Mouse (Mus musculus): ENCODE measurements around the gene Iqub. TPM values are rescaled to one million over a fixed set of nuclear protein-coding genes. Genes with fewer than 3 reads are reported as not detected.

Gene Iqub
- total RNA-seq, 2 experiments from 2014 or later = 1.7 to 2.0 TPM

DNA sequence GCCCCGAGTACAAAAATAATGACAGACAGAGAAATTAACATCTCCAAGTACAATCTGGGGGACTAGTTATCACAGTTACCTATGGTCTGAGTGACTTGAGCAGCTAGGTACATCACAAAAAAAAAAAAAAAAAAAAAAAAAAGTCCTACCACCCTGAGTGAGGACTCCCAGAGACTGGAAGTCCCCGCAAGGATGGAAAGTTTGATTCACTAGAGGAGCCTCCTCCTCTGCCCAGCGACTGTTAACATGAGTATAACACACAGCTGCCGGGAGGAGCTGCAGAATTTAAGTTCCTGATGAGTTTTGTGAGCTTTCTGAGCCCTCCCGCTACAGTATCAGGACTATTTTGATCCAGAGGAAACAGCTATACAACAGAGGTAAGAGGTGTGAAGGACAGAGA is 28.3 kb downstream of the Iqub start:
- no peak for DNase-seq (ENCODE audit: extremely low spot score in 1 of 2, low spot score in 1 of 2)

DNA sequence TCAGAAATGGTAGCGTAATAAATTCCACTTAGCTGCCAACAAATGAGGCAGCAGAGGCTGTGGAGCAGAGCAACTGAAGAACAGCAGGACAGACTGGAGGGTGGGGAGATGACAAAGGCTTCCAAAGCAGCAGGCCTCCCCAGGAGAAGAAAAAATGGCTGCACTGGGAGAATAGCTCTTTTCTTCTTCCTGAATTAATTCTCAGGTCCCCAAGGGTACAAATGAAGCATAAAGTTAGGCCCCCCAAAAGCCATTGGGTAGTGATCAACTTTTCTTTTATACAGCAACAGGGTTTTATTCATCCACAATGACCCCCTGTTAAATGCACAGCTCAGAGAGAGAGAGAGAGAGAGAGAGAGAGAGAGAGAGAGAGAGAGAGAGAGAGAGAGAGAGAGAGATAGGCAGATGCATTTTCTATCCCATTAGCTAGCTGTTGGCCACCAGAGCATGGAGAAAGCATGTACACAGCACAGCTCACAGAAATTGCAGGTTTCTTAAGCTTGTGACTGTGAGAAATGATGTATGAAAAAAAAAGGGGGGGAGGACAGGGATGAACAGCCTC is 44.2 kb downstream of the Iqub start:
- no peak for DNase-seq (ENCODE audit: extremely low spot score in 1 of 2, low spot score in 1 of 2)

DNA sequence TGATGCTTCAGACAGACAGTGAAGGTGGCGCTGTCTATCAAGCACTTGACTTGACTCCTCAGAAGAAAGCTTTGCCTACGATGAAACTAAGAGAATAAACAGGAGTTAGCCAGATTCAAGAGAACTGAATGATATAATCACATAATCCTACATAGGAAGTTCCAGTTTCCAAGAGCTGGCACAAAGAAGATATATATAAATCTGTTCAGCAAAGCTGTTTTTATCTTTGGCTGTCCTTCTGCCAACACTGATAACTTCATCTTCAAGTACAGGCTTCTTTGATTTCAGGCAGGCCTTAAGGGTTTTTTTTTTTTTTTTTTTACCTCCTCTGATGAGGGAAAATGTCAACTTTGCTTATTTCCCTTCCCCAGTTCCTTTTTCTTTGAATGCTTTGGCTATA is 44.7 kb downstream of the Iqub start:
- DNase-seq (ENCODE audit: extremely low spot score in 1 of 2, low spot score in 1 of 2) = no peak

DNA sequence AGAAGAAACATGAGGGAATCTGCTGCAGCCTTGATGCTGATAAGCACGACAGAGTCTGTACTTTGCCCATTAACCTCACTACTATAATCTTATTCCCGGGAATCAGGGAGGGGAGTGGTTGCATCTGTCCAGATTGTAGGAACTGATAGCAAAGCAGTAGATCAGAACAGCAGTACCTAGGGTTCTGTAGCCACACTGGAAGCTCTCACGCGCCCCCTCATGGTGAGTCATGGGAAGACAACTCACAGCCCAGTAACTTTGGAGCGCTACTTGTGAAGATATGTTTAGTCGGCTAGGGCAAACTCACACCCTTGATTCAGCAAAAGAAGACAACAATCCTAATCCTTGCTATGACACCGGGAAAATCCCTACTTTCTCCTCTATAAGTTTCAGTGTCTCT is 58.8 kb downstream of the Iqub start:
- DNase-seq (ENCODE audit: extremely low spot score in 1 of 2, low spot score in 1 of 2) = peak; percentile 70 to 91

DNA sequence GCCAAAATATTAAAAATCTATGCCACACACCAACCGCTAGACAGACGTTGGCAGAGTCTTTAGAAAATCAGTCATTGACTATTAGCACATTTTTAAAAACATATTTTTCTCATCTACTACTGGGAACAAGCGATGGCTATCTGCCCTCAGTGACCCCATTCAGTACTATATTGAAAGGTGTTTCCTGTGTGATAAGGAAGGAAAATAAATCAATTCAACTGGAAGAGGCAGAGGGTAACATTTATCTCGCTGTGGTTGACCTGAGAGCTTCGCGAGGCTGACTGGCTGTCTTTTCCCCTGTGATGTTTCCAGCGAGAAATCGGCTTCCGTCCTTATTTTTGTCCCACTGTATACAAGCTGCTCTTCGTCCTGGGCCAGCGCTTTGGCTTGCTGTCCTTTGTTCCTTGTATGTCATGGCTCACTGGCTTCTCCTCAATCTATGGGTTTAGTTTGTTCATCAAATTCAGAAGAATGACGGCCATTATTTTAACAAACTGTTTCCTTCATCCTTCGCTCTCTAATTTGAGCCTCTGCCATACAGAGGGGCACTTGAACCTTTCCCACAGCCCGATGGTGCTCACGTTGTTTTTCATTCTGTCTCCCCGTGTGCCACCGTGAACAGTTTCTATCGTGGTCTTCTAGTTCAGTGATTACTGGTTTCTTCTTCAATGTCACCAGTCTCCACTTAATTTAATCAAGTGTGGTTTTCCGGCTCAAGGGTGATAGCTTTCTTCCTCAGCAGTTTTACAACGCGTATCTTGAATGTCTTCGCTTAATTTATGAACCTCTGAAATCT is 63.6 kb downstream of the Iqub start:
- no peak for DNase-seq (ENCODE audit: extremely low spot score in 1 of 2, low spot score in 1 of 2)

DNA sequence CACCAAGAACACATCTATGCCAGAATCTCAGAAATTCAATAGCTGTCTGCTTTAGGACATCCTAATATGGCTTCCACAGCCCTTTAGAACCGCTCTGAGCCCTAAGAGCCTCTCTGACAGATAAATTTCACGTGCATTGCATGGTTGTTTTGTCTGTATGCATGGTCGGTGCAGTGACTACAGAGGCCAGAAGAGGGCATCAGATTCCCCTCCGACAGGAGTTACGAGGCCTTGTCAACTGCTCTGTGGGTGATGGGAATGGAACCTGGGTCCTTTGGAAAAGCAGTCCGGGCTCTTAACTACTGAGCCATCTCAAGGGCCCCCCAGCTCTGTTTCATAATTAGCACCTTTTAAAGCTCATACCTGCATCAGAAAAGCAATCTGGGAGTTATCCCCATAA is 64.6 kb downstream of the Iqub start:
- no peak for DNase-seq (ENCODE audit: extremely low spot score in 1 of 2, low spot score in 1 of 2)

DNA sequence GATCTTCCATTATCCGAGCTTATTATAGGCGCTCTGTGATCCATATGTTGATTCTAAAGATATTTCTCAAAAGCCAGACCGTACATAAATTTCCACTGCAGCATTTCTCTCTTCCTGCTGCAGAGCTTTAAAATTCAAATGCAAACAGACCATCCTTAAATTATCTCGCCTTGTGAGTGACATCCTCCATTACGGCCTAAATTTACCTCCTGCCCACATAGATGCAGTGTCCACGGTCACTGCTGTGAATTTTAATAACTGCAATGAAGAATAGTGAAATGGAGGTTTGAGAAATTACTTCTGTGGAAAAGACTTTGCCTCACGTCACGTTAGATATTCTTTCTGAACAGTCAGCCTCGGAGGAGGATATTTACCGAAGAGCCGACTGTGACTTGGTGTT is 98.8 kb downstream of the Iqub start:
- DNase-seq (ENCODE audit: extremely low spot score in 1 of 2, low spot score in 1 of 2) = no peak

DNA sequence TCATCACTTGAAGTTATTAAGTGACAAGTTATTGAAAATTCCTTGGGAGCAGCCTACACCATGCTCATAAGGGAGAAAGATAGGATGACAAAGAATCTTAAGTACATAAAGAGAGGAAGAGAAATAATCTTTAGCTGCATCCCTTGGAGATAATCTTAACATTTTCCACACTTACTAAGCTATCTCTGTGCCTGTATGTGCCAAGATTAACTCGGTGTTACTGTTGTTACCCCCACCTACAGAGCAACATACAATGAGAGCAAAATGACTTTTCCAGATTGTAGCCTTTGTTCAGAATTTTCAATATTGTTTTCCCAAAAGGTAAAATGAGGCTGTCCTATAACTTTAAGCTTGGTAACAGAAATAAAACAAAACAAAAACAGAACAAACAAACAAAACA is 99.4 kb downstream of the Iqub start:
- no peak for DNase-seq (ENCODE audit: extremely low spot score in 1 of 2, low spot score in 1 of 2)

DNA sequence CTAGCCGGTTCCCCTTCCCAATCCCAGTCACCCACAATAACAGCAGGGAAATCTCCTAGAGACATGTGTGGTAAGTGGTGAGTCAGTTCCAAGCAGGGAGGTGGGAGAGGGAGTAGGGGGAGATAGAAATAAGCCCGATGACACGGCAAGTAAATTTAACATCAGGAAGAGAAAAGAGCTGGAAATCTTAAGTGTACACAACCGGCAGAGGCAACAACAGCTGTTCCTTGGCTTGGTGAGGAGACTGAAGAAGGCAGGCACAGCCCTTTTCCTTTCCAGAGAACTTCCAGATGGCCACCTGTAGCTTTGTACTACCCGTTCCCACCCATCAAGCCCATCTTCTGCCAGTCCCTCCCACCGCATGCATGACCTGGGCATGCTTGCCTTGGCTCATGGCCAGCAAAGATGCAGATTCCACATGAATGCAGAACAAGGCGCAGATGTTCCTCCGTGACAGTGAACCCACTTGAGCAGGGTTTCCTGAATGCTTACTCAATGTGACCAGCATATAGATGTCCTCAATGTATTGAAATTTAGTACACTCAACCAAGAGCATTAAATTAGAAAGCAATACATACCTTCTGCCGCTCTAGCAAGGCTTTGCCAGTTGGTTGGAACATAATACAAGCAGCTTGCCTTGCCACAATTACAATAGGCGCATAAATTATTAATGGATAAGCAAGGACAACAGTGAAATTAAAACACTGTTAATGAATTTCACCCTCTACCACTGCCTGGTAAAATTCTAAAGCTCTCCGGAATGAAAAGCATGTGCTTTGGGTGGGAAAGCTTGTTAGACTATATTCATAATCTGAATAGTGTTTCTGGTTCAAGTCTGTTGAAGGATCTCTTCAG is 106.1 kb downstream of the Iqub start:
- DNase-seq (ENCODE audit: extremely low spot score in 1 of 2, low spot score in 1 of 2) = peak; percentile 24 to 35

DNA sequence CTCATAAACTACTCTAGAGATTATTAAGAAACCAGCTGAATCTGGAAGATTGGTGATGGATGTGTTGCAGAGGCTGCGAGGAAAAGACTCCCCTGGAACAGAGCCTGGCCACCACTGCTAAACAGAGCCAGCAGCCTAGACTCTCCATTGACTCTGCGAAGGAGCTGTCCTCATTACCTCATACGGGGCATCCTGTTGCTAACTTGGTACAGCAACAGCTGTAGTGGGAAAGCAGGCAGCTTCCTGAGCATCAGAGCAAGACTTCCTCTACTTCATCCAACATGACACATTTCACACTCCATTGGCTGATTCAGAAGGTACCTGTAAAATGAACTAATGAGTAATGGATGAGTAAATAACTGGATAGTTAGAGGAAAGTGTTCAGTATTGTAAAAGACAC is 107.1 kb downstream of the Iqub start:
- DNase-seq (ENCODE audit: extremely low spot score in 1 of 2, low spot score in 1 of 2) = no peak

DNA sequence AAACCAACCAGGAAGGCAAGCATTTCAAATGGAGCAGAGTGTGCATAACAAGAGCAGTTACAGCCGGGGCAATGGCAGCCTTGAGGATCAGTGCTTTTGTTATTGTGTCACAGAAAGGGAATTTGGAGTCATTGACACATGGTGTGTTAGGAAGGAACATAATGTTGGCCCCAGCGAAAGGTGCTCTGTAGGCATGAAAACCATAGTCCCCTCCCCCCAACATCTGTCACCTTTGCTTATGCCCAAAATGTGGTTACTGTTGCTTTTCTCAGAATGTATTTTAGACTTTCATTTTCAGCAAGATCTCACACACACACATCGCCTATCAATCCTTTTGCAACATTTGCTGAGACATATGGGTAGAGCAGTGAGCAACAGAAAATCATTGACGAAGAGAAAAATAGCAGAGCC is 117.6 kb downstream of the Iqub start:
- DNase-seq (ENCODE audit: extremely low spot score in 1 of 2, low spot score in 1 of 2) = peak; percentile 24 to 29

Other genes with a start within 250 kb of the Iqub start
- 100 to 1,000 TPM; 278 to 314 TPM for gene Ndufa5, start 12.9 kb upstream of the Iqub start, total RNA-seq (2021)
- gene Asb15, start 13.1 kb upstream of the Iqub start, total RNA-seq (2021) = not detected
- not detected for gene Lmod2, start 82.7 kb upstream of the Iqub start, total RNA-seq (2021)
- gene Wasl, start 149.9 kb upstream of the Iqub start, total RNA-seq (2021) = 100 to 1,000 TPM; 137 to 141 TPM
- not detected for gene Hyal6, start 218.2 kb upstream of the Iqub start, total RNA-seq (2021)
- gene Hyal4, start 233.3 kb upstream of the Iqub start, total RNA-seq (2021) = not detected

All from layer of hippocampus, postnatal 25 days (tissue).